Mouse (Mus musculus): Measurements from ENCODE around the gene Asprv1. TPM values are rescaled to one million over a fixed set of nuclear protein-coding genes. Genes with fewer than 3 reads are reported as not detected.

Gene Asprv1
- total and polyA plus RNA-seq, 3 experiments, result 0.21 to 0.31 TPM; not detected in 1

- Histone ChIP-seq H3K27ac (peak overlapping the region; percentile 91), H3K4me1 (ENCODE audit: control insufficient read depth, insufficient read depth, low read length) (no peaks in the 10 kb centered on the region), H3K9ac (ENCODE audit: low read depth, low read length) (peak overlapping the region; percentile 83), H3K79me2 (replicated peaks; ENCODE audit: control insufficient read depth, insufficient read depth, low read length) (no peaks in the 10 kb centered on the region), H3K4me3 (peak overlapping the region; percentile 60), H3K36me3 (ENCODE audit: control insufficient read depth, insufficient read depth, low read length) (peaks cover 3% of the 10 kb centered on the region; the same call in 1 of the 2 replicates), H3K27me3 (ENCODE audit: control insufficient read depth, insufficient read depth, low read length) (no peaks in the 10 kb centered on the region)
- WGBS, result 1% methylated on average over 36 of the region's 37 CpGs
- peak; percentile 99 to 100 for DNase-seq
- TF ChIP-seq EP300 (IDR thresholded peaks at IDR 0.05; ENCODE audit: insufficient read depth, low read depth, low read length) (peak; percentile 60; the same call in 1 of the 2 replicates), POLR2A (IDR thresholded peaks at IDR 0.05; ENCODE audit: insufficient read depth, low read depth, low read length) (peak; percentile 71), CTCF (IDR thresholded peaks at IDR 0.05) (no peak)
- intact Hi-C loops (cut with DNase I), result loop anchor here (5.0 kb wide), 1 partner anchor 82 kb away; no protein-coding TSS in a partner anchor
These were observed 41.3 kb downstream of the Asprv1 start for GRCm38 (mm10) chr6:86669240-86669727.

- Histone ChIP-seq H3K27ac (0 out of 2 replicates have a peak overlapping the region, but pooled peaks have one; percentile 12), H3K9ac (ENCODE audit: low read depth, low read length) (no peak overlapping the region), H3K27me3 (ENCODE audit: control insufficient read depth, insufficient read depth, low read length) (no peaks in the 10 kb centered on the region), H3K79me2 (replicated peaks; ENCODE audit: control insufficient read depth, insufficient read depth, low read length) (no peaks in the 10 kb centered on the region), H3K36me3 (ENCODE audit: control insufficient read depth, insufficient read depth, low read length) (peaks cover 3% of the 10 kb centered on the region; the same call in 1 of the 2 replicates), H3K4me1 (ENCODE audit: control insufficient read depth, insufficient read depth, low read length) (no peaks in the 10 kb centered on the region), H3K4me3 (no peak overlapping the region)
- WGBS, result 11% methylated on average over 2 of the region's 2 CpGs
- TF ChIP-seq CTCF (IDR thresholded peaks at IDR 0.05), result peak; percentile 99; the same call in 1 of the 2 replicates
- TF ChIP-seq EP300 (IDR thresholded peaks at IDR 0.05; ENCODE audit: insufficient read depth, low read depth, low read length), result no peak
- intact Hi-C loops (cut with DNase I), result loop anchor here (1.0 to 2.0 kb wide), 3 partner anchors 126 to 234 kb away; no protein-coding TSS in a partner anchor
- DNase-seq, result peak in 1 of 2 experiments; percentile 46
These were observed 42.9 kb downstream of the Asprv1 start for GRCm38 (mm10) chr6:86670873-86671272.

- no peaks in the 10 kb centered on the region; the same call in 1 of the 2 replicates for H3K36me3 ChIP-seq (ENCODE audit: control insufficient read depth, insufficient read depth, low read length)
- TF ChIP-seq POLR2A (IDR thresholded peaks at IDR 0.05; ENCODE audit: insufficient read depth, low read depth, low read length) (no peak), EP300 (IDR thresholded peaks at IDR 0.05; ENCODE audit: insufficient read depth, low read depth, low read length) (no peak), CTCF (IDR thresholded peaks at IDR 0.05) (no peak)
- no peaks in the 10 kb centered on the region for H3K4me1 ChIP-seq (ENCODE audit: control insufficient read depth, insufficient read depth, low read length)
- 91% methylated on average over 6 of the region's 6 CpGs for WGBS
- no peak overlapping the region for H3K27ac ChIP-seq
- H3K79me2 ChIP-seq (replicated peaks; ENCODE audit: control insufficient read depth, insufficient read depth, low read length), result 0 out of 2 replicates have a peak, but pooled peaks cover 1% of the 10 kb centered on the region
- no peaks in the 10 kb centered on the region for H3K27me3 ChIP-seq (ENCODE audit: control insufficient read depth, insufficient read depth, low read length)
- no peak for DNase-seq
- intact Hi-C loops (cut with DNase I), result no loop called here
- no peak overlapping the region for H3K4me3 ChIP-seq
- no peak overlapping the region for H3K9ac ChIP-seq (ENCODE audit: low read depth, low read length)
These were observed 50.4 kb downstream of the Asprv1 start for GRCm38 (mm10) chr6:86678341-86678740.

Other genes starting within 250 kb of the Asprv1 start
- 10 to 100 TPM; 69.6 to 82.5 TPM for gene Pcyox1, start 231.0 kb upstream of the Asprv1 start, total RNA-seq (2021)
- gene Pcyox1, start 231.0 kb upstream of the Asprv1 start, polyA plus RNA-seq (2012; rRNA removed), result 30.3 and 55.6 TPM in 2 replicates
- gene Tia1, start 223.9 kb upstream of the Asprv1 start, total RNA-seq (2021), result 10 to 100 TPM; 22.4 to 23.7 TPM
- 13.1 and 27.9 TPM in 2 replicates for gene Tia1, start 223.9 kb upstream of the Asprv1 start, polyA plus RNA-seq (2012; rRNA removed)
- not detected for gene Gm44790, start 201.5 kb upstream of the Asprv1 start, total RNA-seq (2021)
- not detected in 2 replicates for gene Gm44790, start 201.5 kb upstream of the Asprv1 start, polyA plus RNA-seq (2012; rRNA removed)
- gene C87436, start 189.8 kb upstream of the Asprv1 start, total RNA-seq (2021), result 10 to 100 TPM in 1 of 2 experiments, 1 to 10 TPM in 1; 8.9 to 11.0 TPM
- 8.6 and 10.7 TPM in 2 replicates for gene C87436, start 189.8 kb upstream of the Asprv1 start, polyA plus RNA-seq (2012; rRNA removed)
- gene Pcbp1, start 101.8 kb upstream of the Asprv1 start, total RNA-seq (2021), result 100 to 1,000 TPM; 155 to 164 TPM
- 72.9 and 85.8 TPM in 2 replicates for gene Pcbp1, start 101.8 kb upstream of the Asprv1 start, polyA plus RNA-seq (2012; rRNA removed)
- 1 to 10 TPM; 6.0 to 6.7 TPM for gene Mxd1, start 41.0 kb downstream of the Asprv1 start, total RNA-seq (2021)
- 4.4 and 6.9 TPM in 2 replicates for gene Mxd1, start 41.0 kb downstream of the Asprv1 start, polyA plus RNA-seq (2012; rRNA removed)
- gene Snrnp27, start 56.4 kb downstream of the Asprv1 start, total RNA-seq (2021), result 10 to 100 TPM; 46.6 to 51.7 TPM
- gene Snrnp27, start 56.4 kb downstream of the Asprv1 start, polyA plus RNA-seq (2012; rRNA removed), result 13.7 and 16.8 TPM in 2 replicates
- 1 to 10 TPM; 4.3 to 5.0 TPM for gene Gmcl1, start 105.2 kb downstream of the Asprv1 start, total RNA-seq (2021)
- 2.7 and 3.7 TPM in 2 replicates for gene Gmcl1, start 105.2 kb downstream of the Asprv1 start, polyA plus RNA-seq (2012; rRNA removed)
- gene Anxa4, start 165.4 kb downstream of the Asprv1 start, total RNA-seq (2021), result 10 to 100 TPM; 33.1 to 33.3 TPM
- gene Anxa4, start 165.4 kb downstream of the Asprv1 start, polyA plus RNA-seq (2012; rRNA removed), result 18.1 and 23.4 TPM in 2 replicates
- gene Aak1, start 221.4 kb downstream of the Asprv1 start, total RNA-seq (2021), result 10 to 100 TPM; 81.6 to 85.5 TPM
- 20.5 and 31.2 TPM in 2 replicates for gene Aak1, start 221.4 kb downstream of the Asprv1 start, polyA plus RNA-seq (2012; rRNA removed)